Mouse (Mus musculus) bone marrow, adult 2 months (tissue): Measurements from ENCODE around the gene Zfp78.

Source experiments
- CTCF ChIP-seq: fragments of 200-500 bp; IDR thresholded peaks from 2 replicates; pipeline ENCODE4 v1.5.1; 2011; ENCODE audit warnings: low read length, control low read depth; ENCODE audit not compliant: control insufficient read depth, insufficient read depth
- POLR2A ChIP-seq: fragments of 200-500 bp; IDR thresholded peaks from 2 replicates; pipeline ENCODE4 v1.6.1; 2011; ENCODE audit warnings: low read depth, mild to moderate bottlenecking, control low read depth, low read length, borderline replicate concordance; ENCODE audit not compliant: control insufficient read depth

DNA sequence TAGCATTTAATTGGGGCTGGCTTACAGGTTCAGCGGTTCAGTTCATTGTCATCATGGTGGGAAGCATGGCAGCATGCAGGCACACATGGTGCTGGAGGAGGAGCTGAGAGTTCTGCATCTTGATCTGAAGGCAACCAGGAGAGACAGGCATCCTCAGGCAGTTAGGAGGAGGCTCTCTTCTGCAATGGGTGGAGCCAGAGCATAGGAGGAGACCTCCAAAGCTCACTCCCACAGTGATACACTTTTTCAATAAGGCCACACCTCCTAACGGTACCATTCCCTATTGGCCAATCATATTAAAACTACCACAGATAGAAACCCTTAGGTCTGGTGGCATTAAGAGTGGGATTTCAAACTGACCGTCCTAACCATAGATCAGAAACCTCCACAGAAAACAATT, 6.4 kb downstream of the Zfp78 start:
- TF ChIP-seq POLR2A (no peak), CTCF (no peak)
